Mouse (Mus musculus) neutrophil, adult 5-6 weeks (primary cell): ENCODE results near the gene Calcr. TPM values are rescaled to one million over a fixed set of nuclear protein-coding genes. Genes with fewer than 3 reads are reported as not detected.
"Not testable (repeated sequence)": the region's sequence is repeated elsewhere in the genome, so short reads cannot be mapped to it uniquely, and the experiment has no call there.

Source experiments
- ATAC-seq: fragments of 151-379, 151-347 bp; 2 replicates; pipeline ENCODE4 v1.8.0; 2017; ENCODE audit warnings: mild to moderate bottlenecking, moderate TSS enrichment; ENCODE audit not compliant: insufficient number of reproducible peaks, poor library complexity, low FRiP score, severe bottlenecking; ENCODE audit errors: extremely low read depth
- total RNA-seq: library from RNA; stranded (forward); fragments of 200-1000 nt; gene quantifications from 2 replicates; pipeline ENCODE4 v1.2.3, GENCODE M21; 2017

The Calcr gene
- 0.25 TPM in 1 of 2 replicates, not detected in the other for total RNA-seq

DNA sequence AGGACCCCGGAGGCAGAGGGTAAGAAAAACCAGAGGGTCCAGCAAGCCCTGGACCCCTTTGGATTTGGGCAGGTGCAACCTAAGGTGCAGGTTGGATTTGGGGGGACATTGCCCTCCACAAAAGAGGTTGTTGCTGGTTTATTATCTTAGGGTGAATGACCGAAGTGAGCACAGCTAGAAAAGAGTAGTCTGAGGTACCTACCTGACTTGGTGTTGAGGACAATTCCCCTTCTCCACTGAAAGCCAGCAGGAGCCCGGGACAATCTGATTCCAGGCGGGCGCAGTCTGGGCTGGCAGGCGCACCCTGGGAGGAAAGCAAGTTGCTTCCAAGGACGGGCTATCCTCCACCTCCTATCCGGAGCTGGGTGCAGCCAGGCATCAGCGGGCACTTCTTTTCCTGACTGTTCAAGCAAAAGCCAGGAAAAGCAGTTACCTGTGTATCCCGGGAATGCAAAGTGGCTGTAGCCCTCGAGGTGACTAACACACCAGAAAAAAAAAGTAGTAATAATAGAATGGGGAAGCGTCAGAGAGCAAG lies at the start of gene Calcr:
Gene Calcr (minus strand): TSS at position 485 of the 535 bp plus-strand sequence.
- no peak for ATAC-seq

DNA sequence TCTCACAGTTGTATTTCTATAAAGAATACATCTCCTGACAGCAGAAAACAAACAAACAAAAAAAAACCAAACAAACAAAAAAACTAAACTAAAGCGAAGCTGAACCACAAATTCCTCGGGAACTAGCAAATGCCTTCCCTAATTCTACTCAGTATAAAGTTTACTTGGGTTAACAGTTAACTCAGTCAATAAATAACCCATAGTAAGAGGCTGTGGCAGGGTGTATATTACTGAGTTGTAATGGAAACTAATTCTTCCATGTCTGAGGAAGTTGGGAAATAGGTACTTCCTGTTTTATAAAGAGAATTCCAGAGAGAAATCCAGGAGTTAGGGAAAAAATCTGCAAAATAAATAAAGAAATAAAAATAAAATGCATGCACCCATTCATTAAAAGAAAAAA lies 3.0 kb upstream of the Calcr start:
- no peak for ATAC-seq

DNA sequence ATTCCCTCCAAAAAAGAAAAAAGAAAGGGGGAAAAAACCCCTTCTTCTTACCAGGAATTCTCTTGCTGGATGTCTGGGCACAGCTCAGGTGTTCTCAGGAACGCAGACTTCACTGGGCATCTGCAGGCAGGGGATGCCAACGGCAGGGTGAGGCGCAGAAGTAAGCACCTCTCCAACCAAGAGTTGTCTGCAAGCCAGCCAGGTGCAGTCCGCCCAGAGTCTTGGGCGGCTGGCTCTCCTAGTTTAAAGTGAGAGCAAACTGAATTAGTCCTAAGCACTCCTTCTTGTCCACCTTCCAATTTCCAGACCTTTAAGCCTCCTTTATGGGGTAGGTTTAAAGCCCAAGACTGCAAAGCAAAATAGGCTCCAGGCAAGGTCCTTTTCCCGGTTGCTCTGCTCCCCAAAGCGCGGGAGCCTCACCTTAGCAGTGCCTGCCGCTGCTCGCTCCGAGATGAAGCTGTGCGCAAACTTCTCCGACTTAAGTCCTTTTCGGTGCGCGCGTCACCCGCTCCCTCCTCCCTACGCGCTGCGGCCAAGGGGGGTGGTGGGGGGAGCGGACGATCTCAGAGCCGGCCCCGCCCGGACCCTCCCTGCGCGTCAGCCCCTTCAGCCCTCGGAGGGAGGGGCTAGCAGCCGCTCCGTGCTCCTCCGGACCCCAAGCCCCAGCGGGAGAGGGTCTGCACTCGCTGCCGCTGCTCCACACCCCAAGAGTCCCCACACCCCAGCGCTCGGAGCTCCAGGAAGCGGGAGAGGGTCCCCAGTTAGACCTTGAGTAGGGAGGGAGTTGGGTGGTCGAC lies 1.1 kb downstream of the Calcr start:
- ATAC-seq = no peak

DNA sequence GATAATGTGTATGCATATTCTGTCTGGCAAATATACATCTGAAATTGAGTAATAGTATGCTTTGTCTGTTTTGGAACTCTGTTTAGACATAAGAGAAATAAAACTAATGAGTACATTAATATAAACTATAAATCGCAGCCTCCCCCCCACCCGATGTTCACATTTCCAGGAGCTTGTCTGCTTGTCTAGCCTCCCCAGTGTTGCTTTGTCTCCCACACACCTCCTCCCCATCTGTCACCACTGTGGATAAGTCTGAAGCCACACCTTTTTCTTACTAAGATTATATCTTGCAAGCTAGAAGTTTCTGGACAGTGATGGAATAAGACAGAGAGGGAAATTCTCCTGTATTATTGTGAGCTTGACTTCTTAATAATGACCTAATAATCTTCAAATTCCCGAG lies 12.9 kb downstream of the Calcr start:
- ATAC-seq = no peak

DNA sequence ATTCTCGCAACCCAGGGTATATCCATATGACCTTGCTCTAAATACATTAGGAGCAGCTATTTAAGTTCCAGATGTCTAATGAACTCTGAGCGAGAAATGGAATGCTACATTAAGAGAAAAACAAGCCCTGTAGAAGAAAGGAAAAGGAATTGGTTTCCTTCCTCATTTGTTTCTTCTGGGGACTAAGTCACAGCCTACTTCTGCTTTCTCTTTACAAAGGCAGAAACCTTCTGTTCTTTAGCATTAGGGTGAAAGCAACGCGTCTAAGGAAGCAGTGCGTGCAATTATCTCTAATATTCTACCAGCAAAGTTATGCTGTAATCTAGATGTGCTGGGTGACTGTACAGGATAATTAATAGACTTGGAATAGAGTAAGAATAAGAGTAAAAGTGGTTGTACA lies 14.9 kb downstream of the Calcr start:
- no peak for ATAC-seq

DNA sequence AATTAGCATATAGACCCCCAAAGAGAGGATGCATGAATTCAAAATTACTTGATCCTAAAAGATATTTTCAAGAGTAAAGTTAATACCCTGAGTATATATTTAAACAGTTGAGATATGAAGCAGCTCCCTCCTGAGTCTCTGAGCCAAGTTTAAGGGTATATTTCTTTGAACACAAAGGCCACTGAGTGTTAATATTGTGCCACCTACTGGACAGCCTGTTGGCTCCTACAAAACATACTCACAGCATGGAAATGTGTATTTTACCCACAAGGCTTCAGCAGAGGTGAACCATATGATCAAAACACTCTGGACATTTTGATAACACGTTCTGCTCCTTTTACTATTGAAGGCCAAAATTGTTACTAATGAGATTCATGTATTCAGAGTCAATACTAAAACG lies 19.0 kb downstream of the Calcr start:
- ATAC-seq = no peak

DNA sequence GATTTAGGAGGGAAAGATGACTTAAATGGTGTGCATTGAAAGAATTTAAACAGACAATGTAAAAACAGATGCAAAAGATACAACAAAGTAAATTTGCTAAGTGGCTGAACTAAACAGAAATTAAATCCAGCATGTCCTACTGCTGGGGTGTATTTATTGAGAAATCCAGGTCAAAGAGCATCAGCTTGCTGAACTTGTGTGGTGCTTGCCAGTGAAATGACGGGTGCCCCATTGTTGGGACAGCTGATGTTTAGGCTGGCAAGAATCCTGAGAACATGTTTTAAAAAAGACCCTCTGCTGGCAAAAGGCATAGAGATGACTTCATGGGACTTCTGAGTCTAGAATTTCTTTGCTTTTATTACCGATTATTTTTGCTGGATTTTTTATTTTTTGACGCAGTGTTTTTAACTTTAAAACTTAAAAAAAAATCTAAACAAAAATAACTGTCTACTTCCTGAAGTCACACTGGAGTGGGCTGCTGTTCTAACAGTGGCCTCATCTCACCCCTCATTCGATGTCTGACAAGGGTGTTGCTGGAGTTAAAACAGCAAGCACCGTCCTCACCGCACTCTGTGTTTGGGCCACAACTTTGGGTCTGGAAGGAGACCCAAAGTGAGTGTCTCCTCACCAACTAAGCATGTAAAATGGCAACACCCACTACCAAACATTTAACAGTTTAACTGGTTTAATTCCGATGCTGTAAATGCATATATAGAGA lies 22.4 kb downstream of the Calcr start:
- no peak for ATAC-seq

DNA sequence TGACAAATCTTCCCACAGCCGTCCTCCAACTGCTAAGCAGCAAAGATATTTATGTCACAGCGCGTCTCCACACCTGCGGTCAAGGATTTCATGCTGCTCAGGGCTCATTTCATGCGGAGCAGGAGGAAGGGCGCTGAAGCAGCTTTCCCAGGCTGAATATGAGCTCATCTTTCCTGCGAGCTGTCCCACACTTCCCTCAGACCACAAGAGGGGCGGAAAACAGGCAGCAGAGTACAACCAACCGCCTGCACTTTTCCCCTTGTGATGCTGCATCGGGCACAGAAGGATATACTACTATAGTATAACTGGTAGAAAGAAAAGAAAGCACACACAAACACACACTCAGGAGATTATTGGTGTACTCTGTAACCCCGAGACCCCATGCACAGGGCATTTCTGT lies 23.2 kb downstream of the Calcr start:
- ATAC-seq = no peak

DNA sequence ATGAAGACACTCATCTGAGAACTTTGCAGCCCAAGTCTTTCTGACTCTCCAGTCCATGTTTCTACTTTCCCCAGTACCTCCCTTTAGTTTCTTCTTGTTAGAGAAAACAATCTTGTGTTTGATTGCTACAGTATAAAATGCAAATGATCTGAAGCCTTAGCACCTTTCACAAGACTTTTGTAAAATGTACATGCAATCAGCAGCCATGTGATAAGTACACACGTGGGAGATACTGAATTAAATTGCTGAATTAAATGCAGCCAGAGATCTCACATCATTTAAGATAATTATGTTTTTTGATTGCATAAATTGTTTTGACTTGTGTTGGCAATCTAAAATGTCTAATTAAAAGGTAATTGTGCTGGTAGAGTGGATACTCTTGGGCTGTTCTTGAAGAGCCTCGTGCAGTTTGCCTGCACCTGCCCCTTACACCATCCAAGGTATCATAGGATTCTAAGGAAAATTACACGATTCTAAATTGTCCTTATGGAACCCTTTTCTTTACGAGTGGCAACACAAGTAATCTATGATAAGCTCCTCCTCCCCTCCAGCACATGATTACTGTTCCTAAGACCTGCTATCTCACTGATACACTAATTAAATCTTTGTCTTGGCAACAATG lies 34.2 kb downstream of the Calcr start:
- ATAC-seq = no peak

DNA sequence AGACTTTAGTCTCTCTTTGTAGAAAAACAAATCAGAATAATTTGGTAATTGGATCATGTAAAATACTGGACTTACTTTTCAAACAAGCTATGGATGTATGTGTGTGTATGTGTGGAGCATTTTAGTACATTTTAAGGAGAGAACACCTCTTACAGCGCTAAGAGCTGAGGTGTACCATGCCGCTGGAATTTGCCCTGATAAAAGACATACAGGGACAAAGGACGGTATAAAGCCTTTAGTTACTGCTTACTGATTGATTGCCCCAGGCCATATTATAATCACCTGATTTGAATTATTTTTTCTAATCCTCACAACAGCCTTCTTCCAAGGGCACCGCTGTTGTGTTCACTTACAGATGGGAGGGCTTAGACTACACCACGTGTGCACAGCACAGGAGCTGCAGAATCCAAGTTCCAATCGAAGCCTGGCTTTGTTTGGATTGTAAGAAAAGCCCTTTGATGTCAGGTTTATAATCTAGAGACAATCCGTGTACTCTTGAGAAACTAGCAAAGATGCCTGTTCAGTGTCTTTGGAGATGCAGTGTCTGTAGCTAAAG lies 76.3 kb downstream of the Calcr start:
- ATAC-seq = no peak

DNA sequence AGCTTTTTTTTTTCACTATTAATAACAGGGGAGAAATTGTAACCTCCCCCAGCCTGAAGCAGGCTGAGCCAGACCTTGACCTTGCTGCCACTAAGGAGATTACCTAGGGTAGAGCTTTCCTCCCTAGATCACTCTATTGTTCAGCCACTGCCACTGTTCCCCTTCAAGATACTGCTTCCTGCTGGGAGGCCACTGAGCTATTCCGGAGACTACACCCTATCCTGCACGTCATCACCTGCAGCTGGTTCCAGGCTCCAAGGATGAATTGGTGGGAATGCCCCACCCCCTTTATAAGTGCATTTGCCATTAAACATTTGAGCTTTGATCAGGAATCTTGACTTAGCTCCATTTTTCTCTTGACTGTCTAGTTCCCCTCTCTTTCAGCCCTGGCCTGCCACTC lies 86.2 kb downstream of the Calcr start:
- ATAC-seq = not testable (repeated sequence)

DNA sequence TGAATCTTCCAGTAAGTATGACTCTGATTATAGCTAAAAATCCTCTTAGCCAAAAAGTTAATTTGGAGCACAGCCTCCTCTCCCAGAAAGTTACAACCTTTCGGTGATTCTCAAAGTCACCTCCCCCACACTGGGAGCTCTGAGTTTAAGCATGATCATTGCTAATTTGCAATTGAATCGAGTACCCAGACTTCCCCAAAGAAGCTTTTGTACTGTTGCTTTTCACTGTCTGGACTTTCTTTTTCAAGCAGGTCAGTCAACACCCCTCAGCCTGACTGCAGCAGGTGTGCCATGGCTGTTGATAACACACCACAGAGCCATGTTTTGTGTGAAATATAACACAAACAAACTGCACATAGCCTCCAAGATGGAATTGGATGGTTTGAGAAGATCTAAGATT lies 86.7 kb downstream of the Calcr start:
- ATAC-seq = no peak

DNA sequence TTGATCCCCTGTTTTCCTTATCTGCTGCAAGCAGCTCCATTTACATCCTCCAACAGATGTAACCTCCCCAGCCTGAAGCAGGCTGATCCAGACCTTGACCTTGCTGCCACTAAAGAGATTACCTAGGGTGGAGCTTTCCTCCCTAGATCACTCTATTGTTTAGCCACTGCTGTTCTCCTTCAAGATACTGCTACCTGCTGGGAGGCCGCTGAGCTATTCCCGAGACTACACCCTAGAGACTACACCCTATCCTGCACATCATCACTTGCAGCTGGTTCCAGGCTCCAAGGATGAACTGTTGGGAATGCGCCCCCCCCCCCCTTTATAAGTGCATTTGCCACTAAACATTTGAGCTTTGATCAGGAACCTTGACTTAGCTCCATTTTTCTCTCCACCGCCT lies 92.6 kb downstream of the Calcr start:
- ATAC-seq = not testable (repeated sequence)

DNA sequence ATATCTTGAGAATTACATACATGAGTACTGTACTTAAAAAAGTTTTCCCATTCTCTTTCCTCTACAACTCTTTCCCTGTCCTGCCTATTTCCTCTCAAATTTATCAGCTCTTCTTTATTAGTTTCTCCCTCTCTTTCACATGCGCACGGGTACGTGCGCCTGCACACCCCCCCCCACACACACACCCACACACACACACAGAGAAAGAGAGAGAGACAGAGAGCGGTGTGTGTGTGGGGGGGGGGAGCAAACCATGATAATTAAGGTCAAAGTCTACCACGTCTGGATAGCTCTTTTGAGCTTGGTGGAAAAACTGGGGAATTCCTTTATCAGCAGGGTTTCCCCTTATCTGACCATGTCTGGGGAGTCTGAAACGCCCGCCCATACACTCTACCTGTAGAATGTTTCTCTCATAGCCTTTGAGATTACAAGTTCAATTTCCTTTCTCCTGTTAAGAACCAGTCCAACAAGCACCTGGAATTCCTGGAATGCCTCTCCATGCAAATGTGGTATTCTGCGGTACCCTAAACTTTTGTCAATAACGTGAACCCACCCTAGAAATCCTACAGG lies 100.3 kb downstream of the Calcr start:
- ATAC-seq = no peak

DNA sequence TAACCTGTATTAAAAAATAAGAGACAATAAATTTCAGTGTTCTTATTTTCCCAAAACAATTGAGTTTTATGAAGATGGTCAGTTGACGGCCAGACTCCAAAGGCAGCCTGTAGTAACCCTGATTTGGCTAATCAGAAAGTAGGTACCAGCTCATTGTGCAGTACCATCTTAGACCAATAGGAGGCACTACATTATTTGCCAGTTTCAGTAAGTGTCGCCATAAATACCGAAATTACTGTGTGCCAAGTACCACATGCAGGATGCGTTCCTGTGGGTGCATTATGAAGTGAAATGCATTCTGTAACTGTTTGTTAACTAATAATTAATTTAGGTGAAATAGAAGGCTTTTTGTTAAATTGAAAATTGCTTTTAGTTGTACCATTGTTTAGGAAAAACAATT lies 106.1 kb downstream of the Calcr start:
- ATAC-seq = no peak
